In genomic region chr5:52476292-52476701, GRCm38 (mm10) we compare ENCODE assay signal across 7 mouse cellular contexts. TPM values are rescaled to one million over a fixed set of nuclear protein-coding genes. Genes with fewer than 3 reads are reported as not detected.
DNase-seq lines count a peak whose midpoint lies in the region; ATAC-seq and TF ChIP-seq lines count a peak whose summit lies in the region.

No protein-coding gene starts in this region.

- H3K9ac ChIP-seq in forebrain, embryonic 16.5 days (replicated peaks; ENCODE audit: low read depth, low read length) = peak overlapping the region; percentile 56
- no peak overlapping the region for H3K9ac ChIP-seq in liver, embryonic 15.5 days
- peak overlapping the region; percentile 64 for H3K9ac ChIP-seq in neural tube, embryonic 13.5 days
- peak overlapping the region; percentile 59 for H3K9ac ChIP-seq in stomach, postnatal 0 days (ENCODE audit: low read length)

- H3K27ac ChIP-seq in forebrain, embryonic 16.5 days (ENCODE audit: low read length) = peak overlapping the region; percentile 8; the same call in 1 of the 2 replicates
- 0 out of 2 replicates have a peak overlapping the region, but pooled peaks have one; percentile 14 for H3K27ac ChIP-seq in liver, embryonic 15.5 days (replicated peaks)
- H3K27ac ChIP-seq in neural tube, embryonic 13.5 days (replicated peaks) = peak overlapping the region; percentile 49; the same call in 1 of the 2 replicates
- H3K27ac ChIP-seq in stomach, postnatal 0 days (replicated peaks) = peak overlapping the region; percentile 77

- peaks cover 18% of the 10 kb centered on the region for H3K4me1 ChIP-seq in forebrain, embryonic 16.5 days (replicated peaks; ENCODE audit: control insufficient read depth, insufficient read depth, low read length)
- 0 out of 2 replicates have a peak, but pooled peaks cover 3% of the 10 kb centered on the region for H3K4me1 ChIP-seq in liver, embryonic 15.5 days (replicated peaks)
- peaks cover 25% of the 10 kb centered on the region for H3K4me1 ChIP-seq in neural tube, embryonic 13.5 days (replicated peaks)
- no peaks in the 10 kb centered on the region for H3K4me1 ChIP-seq in stomach, postnatal 0 days (replicated peaks; ENCODE audit: control insufficient read depth, insufficient read depth)

- H3K4me2 ChIP-seq in forebrain, embryonic 16.5 days (ENCODE audit: low read length) = peak overlapping the region; percentile 69
- peak overlapping the region; percentile 55 for H3K4me2 ChIP-seq in liver, embryonic 15.5 days
- peak overlapping the region; percentile 74 for H3K4me2 ChIP-seq in neural tube, embryonic 13.5 days
- peak overlapping the region; percentile 81 for H3K4me2 ChIP-seq in stomach, postnatal 0 days (replicated peaks; ENCODE audit: low read depth)

- DNase-seq in cerebellum, adult 18-20 months = peak; percentile 69 to 72
- peak; percentile 88 to 90 for DNase-seq in heart, postnatal 14 days
- peak; percentile 70 for DNase-seq in large intestine, adult 2 months (ENCODE audit: low read depth, low spot score)
- peak; percentile 92 for DNase-seq in stomach, postnatal 0 days (ENCODE audit: low spot score)

- TF ChIP-seq CTCF in stomach, postnatal 0 days (IDR thresholded peaks at IDR 0.05; ENCODE audit: low read depth) = peak; percentile 29

- peak overlapping the region; percentile 48 for H3K4me3 ChIP-seq in forebrain, embryonic 16.5 days (replicated peaks; ENCODE audit: low read length)
- H3K4me3 ChIP-seq in liver, embryonic 15.5 days (replicated peaks) = peak overlapping the region; percentile 38
- peak overlapping the region; percentile 47 for H3K4me3 ChIP-seq in neural tube, embryonic 13.5 days
- H3K4me3 ChIP-seq in stomach, postnatal 0 days (ENCODE audit: low read depth, low read length) = peak overlapping the region; percentile 33

- 0% methylated on average over 23 of the region's 23 CpGs for WGBS in forebrain, embryonic 16.5 days
- WGBS in large intestine, adult 2 months = under 1% methylated on average over 23 of the region's 23 CpGs
- WGBS in liver, embryonic 15.5 days (ENCODE audit: insufficient replicate concordance) = under 1% methylated on average over 23 of the region's 23 CpGs
- WGBS in neural tube, embryonic 13.5 days = under 1% methylated on average over 23 of the region's 23 CpGs
- 0% methylated on average over 23 of the region's 23 CpGs for WGBS in stomach, postnatal 0 days

- no peak for TF ChIP-seq EP300 in stomach, postnatal 0 days (optimal IDR thresholded peaks at IDR 0.05)

- intact Hi-C loops in heart, postnatal 14 days (cut with DNase I) = no loop called here

- H3K27me3 ChIP-seq in forebrain, embryonic 16.5 days (replicated peaks; ENCODE audit: control insufficient read depth, insufficient read depth, low read length) = no peaks in the 10 kb centered on the region
- H3K27me3 ChIP-seq in liver, embryonic 15.5 days = peaks cover 11% of the 10 kb centered on the region
- H3K27me3 ChIP-seq in neural tube, embryonic 13.5 days = 0 out of 2 replicates have a peak, but pooled peaks cover 2% of the 10 kb centered on the region
- no peaks in the 10 kb centered on the region for H3K27me3 ChIP-seq in stomach, postnatal 0 days (ENCODE audit: control insufficient read depth, insufficient read depth, low read length)

- H3K9me3 ChIP-seq in forebrain, embryonic 16.5 days (ENCODE audit: control insufficient read depth, low read length) = no peaks in the 10 kb centered on the region
- no peaks in the 10 kb centered on the region for H3K9me3 ChIP-seq in liver, embryonic 15.5 days (replicated peaks)
- H3K9me3 ChIP-seq in neural tube, embryonic 13.5 days = no peaks in the 10 kb centered on the region; the same call in 1 of the 2 replicates
- H3K9me3 ChIP-seq in stomach, postnatal 0 days (ENCODE audit: control insufficient read depth, low read length) = no peaks in the 10 kb centered on the region

- peak; percentile 86 for ATAC-seq in forebrain, embryonic 16.5 days
- peak; percentile 86 for ATAC-seq in liver, embryonic 15.5 days (ENCODE audit: insufficient read depth)
- ATAC-seq in neural tube, embryonic 13.5 days (ENCODE audit: low read depth) = peak; percentile 82
- ATAC-seq in stomach, postnatal 0 days (ENCODE audit: low FRiP score, low TSS enrichment) = peak; percentile 96

- no peaks in the 10 kb centered on the region for H3K36me3 ChIP-seq in forebrain, embryonic 16.5 days (ENCODE audit: control insufficient read depth, insufficient read depth)
- no peaks in the 10 kb centered on the region for H3K36me3 ChIP-seq in liver, embryonic 15.5 days (replicated peaks)
- no peaks in the 10 kb centered on the region for H3K36me3 ChIP-seq in neural tube, embryonic 13.5 days
- H3K36me3 ChIP-seq in stomach, postnatal 0 days (ENCODE audit: control insufficient read depth, insufficient read depth, low read length) = no peaks in the 10 kb centered on the region

RNA-seq across cellular contexts. Expression of gene Ccdc149, which starts 5.0 kb away (rescaled TPM):
- polyA plus RNA-seq in forebrain, embryonic 16.5 days (2015; fragmentation: Nextera tagmentation; extraction: Ambion mirVana) = 12.5 and 13.5 TPM in 2 replicates
- 1 to 10 TPM; 5.3 to 6.9 TPM for total RNA-seq in heart, postnatal 14 days (2021)
- 2.1 and 2.4 TPM in 2 replicates for polyA plus RNA-seq in large intestine, adult 2 months (2012; rRNA removed)
- 0.60 and 0.75 TPM in 2 replicates for polyA plus RNA-seq in liver, embryonic 15.5 days (2015; fragmentation: Nextera tagmentation; extraction: Ambion mirVana)
- polyA plus RNA-seq in neural tube, embryonic 13.5 days (2015; fragmentation: Nextera tagmentation; extraction: Ambion mirVana) = 7.5 and 7.8 TPM in 2 replicates
- polyA plus RNA-seq in stomach, postnatal 0 days (2015; fragmentation: Nextera tagmentation; extraction: Ambion mirVana) = 3.4 and 3.7 TPM in 2 replicates

Comparison
In these comparisons a context has a peak if more than half of its experiments do, and no peak if none do; other contexts are left out.
1. Peak in every context shown above with its lines: DNase-seq, ATAC-seq, H3K4me3 ChIP-seq and H3K27ac ChIP-seq.
2. H3K27ac ChIP-seq: peak in every context shown above with its lines; median percentile 77 in stomach, postnatal 0 days; 49 in neural tube, embryonic 13.5 days; 14 in liver, embryonic 15.5 days; 8 in forebrain, embryonic 16.5 days.